Mouse (Mus musculus): ENCODE data around the gene Lrch2.
"Not testable (repeated sequence)": the region's sequence is repeated elsewhere in the genome, so short reads cannot be mapped to it uniquely, and the experiment has no call there.

The Lrch2 gene

DNA sequence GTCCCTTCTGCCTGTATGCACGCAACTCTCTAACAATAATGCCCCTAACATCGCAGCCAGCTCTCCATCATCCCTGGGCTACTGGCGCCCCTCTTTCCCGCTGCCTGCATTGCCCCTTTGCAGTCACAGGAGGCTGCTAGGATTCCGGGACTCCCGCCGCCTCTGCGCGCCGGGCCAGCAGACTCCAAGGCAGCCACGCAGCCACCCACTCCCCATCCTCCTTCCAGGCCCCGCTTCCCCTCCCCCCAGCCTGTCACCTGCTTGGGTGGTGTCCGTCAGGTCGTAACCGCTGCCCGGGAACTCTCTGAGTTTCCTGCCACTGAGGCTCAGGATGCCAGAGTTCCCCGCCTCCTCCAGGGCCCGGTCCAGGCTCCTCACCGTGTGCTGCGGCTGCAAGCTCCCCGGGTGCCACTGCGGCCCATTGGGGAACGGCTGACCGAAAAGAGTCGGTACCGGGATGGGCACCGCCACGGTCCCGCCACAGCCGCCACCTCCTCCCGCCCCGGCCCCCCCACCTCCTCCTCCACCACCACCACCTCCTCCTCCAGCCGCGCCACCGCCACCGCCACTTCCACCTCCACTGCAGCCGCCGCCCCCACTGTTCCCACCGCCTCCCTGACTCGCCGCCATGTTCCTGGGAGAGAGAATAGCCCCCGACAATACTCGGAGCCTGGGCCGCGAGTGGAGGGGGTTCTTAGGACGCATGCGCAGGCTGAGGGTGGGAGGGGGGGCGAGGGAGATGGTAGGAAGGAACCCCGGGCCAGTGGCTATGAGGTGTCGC is at the start of gene Lrch2:
Gene Lrch2, minus strand, starts transcription at position 661 of the 781 bp plus-strand sequence.
- DNase-seq (ENCODE audit: low spot score) = peak; percentile 37

DNA sequence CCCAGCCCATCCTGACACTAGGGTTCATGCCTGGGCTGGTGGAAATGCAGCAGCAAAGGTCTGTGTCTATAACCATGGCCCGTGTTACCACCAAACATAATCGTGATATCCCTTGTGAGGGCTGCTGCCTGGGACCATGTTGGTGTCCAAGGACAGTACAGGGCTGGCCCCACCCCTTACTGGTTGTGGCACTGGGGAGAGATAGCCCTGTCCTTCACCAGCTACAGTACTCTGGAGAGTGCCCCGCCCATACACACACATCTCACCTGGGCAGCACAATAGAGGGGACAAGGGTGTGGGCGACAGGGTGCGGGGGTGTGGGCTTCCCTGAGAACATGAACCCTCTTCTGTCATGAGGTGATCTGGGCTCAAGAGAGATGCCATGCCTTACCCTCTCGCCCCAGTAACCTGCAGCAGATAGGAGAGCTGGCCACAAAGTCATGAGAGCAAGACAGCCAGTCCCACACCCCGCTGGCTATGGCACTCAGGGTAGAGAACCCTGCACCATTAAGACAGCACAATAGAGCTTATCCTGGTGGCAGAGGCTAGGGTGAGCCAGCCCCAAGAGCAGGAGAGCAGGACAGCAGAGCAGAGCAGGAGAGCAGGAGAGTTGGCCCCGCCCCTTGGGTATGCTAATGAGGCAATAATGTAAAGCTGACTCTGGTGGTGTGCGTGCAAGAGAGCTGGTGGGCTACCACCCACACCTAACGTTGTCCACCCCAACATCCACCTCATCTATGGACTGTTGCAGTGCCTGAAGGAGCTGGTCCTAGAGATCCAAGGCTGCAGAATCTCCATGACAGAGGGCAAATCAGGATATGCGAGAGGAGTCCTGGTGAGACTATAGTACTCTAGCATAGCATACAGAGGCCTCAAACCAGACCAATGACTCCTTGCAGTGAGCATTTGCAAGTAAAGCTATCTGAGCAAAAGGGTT is 12.7 kb downstream of the Lrch2 start:
- no peak for DNase-seq (ENCODE audit: low spot score)

DNA sequence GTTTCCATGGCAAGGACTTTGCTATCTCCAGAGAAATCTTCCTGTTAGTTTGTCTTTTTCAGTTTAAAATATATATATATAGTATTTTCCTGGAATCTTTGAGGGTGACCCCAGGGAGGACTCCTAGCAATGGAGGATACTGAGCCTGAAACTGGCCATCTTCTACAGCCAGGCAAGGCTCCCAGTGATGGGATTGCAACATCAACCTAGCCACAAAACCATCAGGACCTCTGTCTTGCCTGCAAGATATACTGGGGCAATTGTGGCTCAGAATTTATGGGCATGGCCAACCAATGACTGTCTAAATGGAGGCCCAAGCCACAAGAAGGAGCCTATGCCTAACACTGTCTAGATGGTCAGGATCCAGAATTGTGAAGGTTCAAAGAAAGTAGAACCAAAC is 15.5 kb downstream of the Lrch2 start:
- no peak for DNase-seq (ENCODE audit: low spot score)

DNA sequence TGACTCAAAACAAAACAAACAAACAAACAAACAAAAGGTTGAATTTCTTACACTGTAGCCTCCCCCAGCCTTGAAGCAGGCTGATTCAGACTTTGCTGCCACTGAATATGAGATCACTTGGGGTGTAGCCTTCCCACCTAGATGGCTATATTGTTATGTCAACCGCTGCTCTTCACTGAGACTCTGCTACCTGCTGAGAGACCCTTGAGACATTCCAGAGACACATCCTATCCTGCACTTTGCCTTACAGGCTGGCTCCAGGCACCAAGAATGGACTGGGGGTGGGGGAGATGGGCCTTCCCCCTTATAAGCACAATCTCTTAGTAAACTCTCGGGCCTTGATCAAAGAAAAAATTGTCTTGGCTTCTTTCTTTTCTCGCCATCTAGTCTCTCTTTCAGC is 16.8 kb downstream of the Lrch2 start:
- DNase-seq (ENCODE audit: low spot score) = not testable (repeated sequence)

DNA sequence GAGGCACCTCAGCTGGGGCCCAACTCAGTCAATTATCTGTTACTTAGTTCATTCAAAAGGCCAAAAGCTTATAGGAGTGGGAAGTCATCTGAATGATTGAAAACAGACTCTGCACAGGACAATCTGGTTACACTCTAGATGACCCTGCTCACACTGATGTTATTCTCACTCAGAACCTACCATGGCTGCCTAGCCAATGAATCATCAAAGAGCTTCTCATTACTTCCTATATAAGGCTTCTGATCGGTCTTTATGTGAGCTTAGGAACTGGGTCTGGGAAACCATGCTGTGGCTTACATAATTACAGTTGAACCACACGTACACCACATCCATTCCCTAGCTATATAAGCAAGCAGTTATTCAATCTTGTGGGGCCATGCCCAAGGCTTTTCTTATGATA is 18.3 kb downstream of the Lrch2 start:
- no peak for DNase-seq (ENCODE audit: low spot score)

DNA sequence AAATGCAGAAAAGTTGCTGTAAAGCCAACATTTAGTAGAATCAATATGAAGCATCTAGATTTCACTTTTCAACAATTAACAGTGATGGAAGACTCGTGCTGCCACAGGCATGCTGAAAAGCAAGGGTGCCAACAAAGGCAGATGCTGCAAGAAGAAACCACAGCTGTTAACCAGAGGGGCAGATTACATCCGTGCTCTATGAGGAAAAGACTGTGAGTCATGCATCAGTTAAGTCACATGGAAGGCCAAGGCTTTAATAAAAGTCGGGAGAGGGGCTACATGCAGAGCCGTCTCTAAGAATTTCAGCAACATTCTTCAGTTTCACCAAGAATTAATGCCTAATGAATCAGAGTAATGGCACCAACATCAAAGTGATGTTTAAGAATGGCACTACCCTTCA is 22.2 kb downstream of the Lrch2 start:
- no peak for DNase-seq (ENCODE audit: low spot score)

DNA sequence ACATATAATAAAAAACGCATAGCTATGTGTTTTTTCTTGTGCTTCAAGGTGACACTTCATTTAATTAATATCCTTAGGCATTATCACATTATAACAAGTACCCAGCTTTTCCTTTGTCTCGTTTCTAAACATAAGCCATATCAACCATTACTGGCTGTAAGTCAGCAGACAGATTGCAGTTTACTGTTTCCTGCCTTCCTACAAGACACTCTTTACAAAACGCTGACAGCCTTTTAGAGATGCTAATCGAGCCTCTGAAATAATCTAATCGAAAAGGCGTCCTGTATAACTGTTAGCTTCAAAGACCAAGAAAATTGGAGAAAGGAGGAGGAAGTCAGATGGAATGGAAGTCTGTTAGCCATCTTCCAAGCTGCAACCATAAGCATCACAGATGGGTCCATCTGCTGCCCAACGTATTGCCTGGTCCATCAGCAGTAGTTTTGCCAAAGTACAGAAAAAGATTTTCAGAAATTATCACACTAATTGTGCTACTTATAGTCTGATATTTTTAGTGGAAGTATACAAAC is 26.2 kb downstream of the Lrch2 start:
- peak; percentile 3 for DNase-seq (ENCODE audit: low spot score)

DNA sequence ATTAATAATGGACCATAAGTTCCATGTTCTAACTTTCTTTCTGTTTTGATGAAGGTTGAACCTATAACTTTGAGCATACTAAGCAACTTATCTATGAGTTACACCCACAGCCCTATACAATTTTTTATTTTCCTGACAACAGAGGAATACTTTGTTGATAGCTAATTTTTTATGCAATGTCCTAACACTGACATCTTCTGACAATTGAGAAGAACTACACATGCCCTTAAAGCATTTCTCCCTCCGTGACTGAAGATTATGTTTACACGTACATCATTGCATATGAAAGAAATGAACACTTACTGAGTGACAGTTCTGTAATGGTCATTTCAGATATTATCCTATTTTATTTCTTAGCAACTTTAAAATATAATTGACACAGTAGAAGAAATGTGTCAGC is 64.3 kb downstream of the Lrch2 start:
- no peak for DNase-seq (ENCODE audit: low spot score)

DNA sequence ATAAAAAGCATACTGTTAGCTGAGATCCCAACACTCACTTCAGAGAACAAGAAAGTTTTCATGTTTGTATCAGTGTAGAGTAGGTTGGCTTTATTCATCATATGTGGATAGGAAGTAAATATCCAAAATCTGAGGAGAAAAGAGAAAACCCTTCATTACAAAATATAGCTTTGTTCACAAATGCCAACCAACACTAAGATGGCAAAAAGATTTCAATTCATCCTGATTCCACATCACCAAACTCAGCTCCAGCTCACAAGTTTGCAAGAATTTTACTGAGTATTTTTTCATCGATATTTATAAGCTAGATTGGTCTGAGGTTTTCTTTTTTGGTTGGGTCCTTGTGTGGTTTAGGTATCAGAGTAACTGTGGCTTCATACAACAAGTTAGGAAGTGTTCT is 100.3 kb downstream of the Lrch2 start, which contains the start of gene Vmn1r239-ps:
Gene Vmn1r239-ps, minus strand, starts transcription at position 101 of the 400 bp plus-strand sequence.
- not testable (repeated sequence) for DNase-seq (ENCODE audit: low spot score)

DNA sequence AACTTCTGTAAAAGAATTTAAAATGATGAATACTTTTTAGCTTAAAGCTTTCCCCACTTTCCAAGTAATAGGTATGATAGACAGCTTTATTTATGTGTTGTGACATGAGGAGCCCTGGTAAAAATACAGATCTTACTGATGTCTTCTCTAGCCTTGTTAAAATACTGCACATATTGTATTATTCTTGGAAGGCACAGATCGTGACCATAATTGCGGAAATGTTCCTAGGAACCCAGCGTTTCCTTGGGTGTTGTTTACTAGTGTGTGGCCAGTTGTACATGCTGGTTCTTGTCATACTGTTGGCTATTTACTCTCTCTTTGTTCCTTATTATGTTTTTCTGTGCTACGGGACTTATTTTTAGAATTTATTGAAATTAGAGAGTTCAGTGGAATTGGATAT is 110.5 kb downstream of the Lrch2 start:
- DNase-seq (ENCODE audit: low spot score) = no peak

DNA sequence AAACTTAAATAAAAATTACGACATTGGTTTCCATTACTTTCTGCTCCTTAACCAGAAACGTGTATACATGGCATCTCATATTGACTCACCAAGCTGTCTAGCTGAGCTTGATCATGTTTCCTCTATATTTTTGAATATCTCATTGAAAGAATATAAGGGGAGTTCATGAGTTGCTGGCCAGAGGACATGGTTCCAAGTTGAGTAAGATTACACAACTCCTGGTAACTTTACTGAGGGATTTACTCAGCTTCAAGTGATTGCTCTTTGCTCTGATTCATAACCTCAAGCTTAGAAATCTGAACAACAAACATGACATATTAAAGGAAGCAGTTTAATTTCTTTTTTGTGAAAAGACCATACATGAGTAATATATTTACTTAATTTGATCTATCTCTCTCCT is 118.5 kb downstream of the Lrch2 start:
- DNase-seq (ENCODE audit: low spot score) = no peak

DNA sequence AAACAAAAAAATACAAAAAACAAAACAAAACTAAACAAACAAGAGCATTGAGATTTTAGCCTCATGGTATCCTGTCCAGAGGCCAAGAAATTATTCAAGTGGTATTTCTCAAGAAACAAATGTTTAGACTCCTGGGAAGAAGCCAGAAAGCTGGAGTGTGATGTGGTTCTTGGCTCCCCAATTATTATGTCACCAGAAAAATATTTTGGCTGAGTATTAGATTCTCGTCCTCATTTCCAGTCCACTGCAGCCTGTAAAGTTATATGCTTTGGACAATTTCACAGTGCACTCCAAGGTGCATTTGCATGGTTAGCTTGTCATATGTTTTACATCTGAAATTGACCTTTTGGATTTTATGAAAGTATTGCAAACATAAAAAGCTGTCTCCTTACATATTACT is 124.1 kb downstream of the Lrch2 start:
- no peak for DNase-seq (ENCODE audit: low spot score)

DNA sequence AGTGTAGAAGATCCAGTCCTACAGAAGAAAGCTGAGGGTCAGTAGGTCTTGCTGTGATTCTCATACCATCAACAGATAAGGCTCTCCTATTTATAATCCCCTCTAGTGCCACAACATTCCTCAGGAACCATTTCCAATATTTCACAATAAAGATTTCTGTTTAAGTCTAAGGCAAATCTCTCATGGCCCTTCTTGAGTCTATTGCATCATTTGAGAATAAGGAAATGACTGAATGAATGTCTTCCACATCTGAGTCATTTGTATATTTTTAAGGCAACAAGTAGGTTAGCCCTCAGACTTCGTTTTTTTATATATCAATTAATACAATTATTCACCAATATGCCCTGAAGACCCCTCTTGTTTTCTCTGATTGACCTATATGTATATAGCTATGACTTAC is 124.8 kb downstream of the Lrch2 start, which contains the start of gene Il13ra2:
Gene Il13ra2, minus strand, starts transcription at position 64 of the 400 bp plus-strand sequence.
- DNase-seq (ENCODE audit: low spot score) = no peak
